Mouse (Mus musculus): Measurements from ENCODE around the gene Sez6l2. TPM values are rescaled to one million over a fixed set of nuclear protein-coding genes. Genes with fewer than 3 reads are reported as not detected.

Sez6l2 gene
- polyA plus RNA-seq, 1 experiment from 2014 or later: 0.46 TPM

- peaks cover 34% of the 10 kb centered on the region for H3K4me1 ChIP-seq
- ATAC-seq (ENCODE audit: insufficient number of reproducible peaks, low FRiP score, low TSS enrichment, low read depth): no peak
- H3K4me2 ChIP-seq: no peak overlapping the region
- 69% methylated on average over 2 of the region's 2 CpGs for WGBS
- H3K27ac ChIP-seq: no peak overlapping the region
- peaks cover 42% of the 10 kb centered on the region for H3K36me3 ChIP-seq
- H3K9me3 ChIP-seq: no peaks in the 10 kb centered on the region
- no peak overlapping the region for H3K4me3 ChIP-seq
- H3K27me3 ChIP-seq: no peaks in the 10 kb centered on the region
- no peak overlapping the region for H3K9ac ChIP-seq
These were observed 61.4 kb downstream of the Sez6l2 start for GRCm38 (mm10) chr7:127011717-127012116.

GRCm38 (mm10) chr7:127012374-127012773 lies 62.0 kb downstream of the Sez6l2 start:
- Histone ChIP-seq H3K9ac (no peak overlapping the region), H3K36me3 (peaks cover 42% of the 10 kb centered on the region), H3K4me3 (no peak overlapping the region), H3K9me3 (no peaks in the 10 kb centered on the region), H3K27ac (no peak overlapping the region), H3K4me2 (no peak overlapping the region), H3K27me3 (no peaks in the 10 kb centered on the region), H3K4me1 (peaks cover 34% of the 10 kb centered on the region)
- ATAC-seq (ENCODE audit: insufficient number of reproducible peaks, low FRiP score, low TSS enrichment, low read depth): no peak
- WGBS: 89% methylated on average over 6 of the region's 6 CpGs

DNA sequence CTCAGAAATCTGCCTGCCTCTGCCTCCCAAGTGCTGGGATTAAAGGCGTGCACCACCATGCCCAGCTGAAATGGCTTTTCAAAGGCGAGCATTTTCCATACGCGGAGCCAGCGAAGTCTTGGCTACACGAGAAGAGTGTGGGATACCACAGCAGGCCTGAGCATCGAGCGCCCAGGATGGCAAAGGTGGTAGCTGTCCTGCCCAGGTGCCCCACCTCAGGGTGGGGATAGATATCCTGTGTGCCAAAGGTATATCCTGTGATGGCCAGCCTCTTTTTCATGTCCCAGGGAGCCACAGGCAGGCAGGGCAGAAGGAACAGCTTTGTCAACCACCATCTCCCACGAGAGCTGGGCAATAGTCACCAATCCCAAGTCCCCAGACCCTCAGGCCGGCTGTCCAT lies 62.5 kb downstream of the Sez6l2 start:
- Histone ChIP-seq H3K9ac (no peak overlapping the region), H3K4me1 (peaks cover 38% of the 10 kb centered on the region), H3K4me2 (no peak overlapping the region), H3K36me3 (peaks cover 42% of the 10 kb centered on the region), H3K27ac (no peak overlapping the region), H3K27me3 (no peaks in the 10 kb centered on the region), H3K9me3 (no peaks in the 10 kb centered on the region), H3K4me3 (no peak overlapping the region)
- WGBS: 93% methylated on average over 10 of the region's 10 CpGs
- ATAC-seq (ENCODE audit: insufficient number of reproducible peaks, low FRiP score, low TSS enrichment, low read depth): no peak

DNA sequence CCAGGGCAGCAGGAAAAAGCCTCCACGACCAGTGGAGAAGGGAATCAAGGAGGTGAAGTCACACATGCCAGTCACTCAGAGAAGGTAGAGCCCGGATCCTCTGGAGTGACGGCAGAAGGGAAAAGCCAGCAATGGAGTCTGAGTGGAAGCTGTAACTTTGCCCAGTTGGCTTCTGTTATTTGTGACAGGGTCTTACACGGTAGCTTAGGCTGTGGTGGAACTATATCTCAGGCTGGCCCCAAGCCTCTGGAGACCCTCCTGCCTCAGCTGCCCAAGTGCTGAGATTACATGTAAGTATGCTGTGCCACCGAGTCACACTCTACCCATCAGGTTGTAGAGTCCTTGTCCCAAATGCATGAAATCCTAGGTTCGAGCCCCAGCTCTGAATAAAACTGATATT lies 63.0 kb downstream of the Sez6l2 start:
- 95% methylated on average over 6 of the region's 6 CpGs for WGBS
- H3K36me3 ChIP-seq: peaks cover 42% of the 10 kb centered on the region
- ATAC-seq (ENCODE audit: insufficient number of reproducible peaks, low FRiP score, low TSS enrichment, low read depth): no peak

GRCm38 (mm10) chr7:127014320-127014719 lies 64.0 kb downstream of the Sez6l2 start, which contains the start of gene Mvp:
Mvp (minus strand) TSS chr7:127014621.
- peak within 1 kb of the TSS; percentile 32 for H3K4me2 ChIP-seq
- H3K27me3 ChIP-seq: no peaks in the 10 kb centered on the region
- H3K36me3 ChIP-seq: peaks cover 42% of the 10 kb centered on the region
- H3K4me3 ChIP-seq: peak within 1 kb of the TSS; percentile 70
- ATAC-seq (ENCODE audit: insufficient number of reproducible peaks, low FRiP score, low TSS enrichment, low read depth): no peak
- 0 out of 2 replicates have a peak within 1 kb of the TSS, but pooled peaks have one; percentile 8 for H3K27ac ChIP-seq
- WGBS: 39% methylated on average over 11 of the region's 11 CpGs
- no peaks in the 10 kb centered on the region for H3K9me3 ChIP-seq
- 0 out of 2 replicates have a peak within 1 kb of the TSS, but pooled peaks have one; percentile 76 for H3K9ac ChIP-seq
- H3K4me1 ChIP-seq: peaks cover 44% of the 10 kb centered on the region

More for the DNA sequence above, 63.0 kb downstream of the Sez6l2 start:
- Histone ChIP-seq H3K9me3 (no peaks in the 10 kb centered on the region), H3K4me1 (peaks cover 42% of the 10 kb centered on the region), H3K27ac (no peak overlapping the region), H3K4me3 (no peak overlapping the region), H3K4me2 (no peak overlapping the region), H3K9ac (no peak overlapping the region), H3K27me3 (no peaks in the 10 kb centered on the region)

- WGBS: 88% methylated on average over 12 of the region's 12 CpGs
- H3K9me3 ChIP-seq: no peaks in the 10 kb centered on the region
- H3K4me1 ChIP-seq: peaks cover 50% of the 10 kb centered on the region
- ATAC-seq (ENCODE audit: insufficient number of reproducible peaks, low FRiP score, low TSS enrichment, low read depth): no peak
- no peak overlapping the region for H3K4me2 ChIP-seq
- H3K36me3 ChIP-seq: peaks cover 42% of the 10 kb centered on the region
- H3K27ac ChIP-seq: no peak overlapping the region
- H3K27me3 ChIP-seq: no peaks in the 10 kb centered on the region
- no peak overlapping the region for H3K4me3 ChIP-seq
- no peak overlapping the region for H3K9ac ChIP-seq
These were observed 64.6 kb downstream of the Sez6l2 start for GRCm38 (mm10) chr7:127014993-127015392.

DNA sequence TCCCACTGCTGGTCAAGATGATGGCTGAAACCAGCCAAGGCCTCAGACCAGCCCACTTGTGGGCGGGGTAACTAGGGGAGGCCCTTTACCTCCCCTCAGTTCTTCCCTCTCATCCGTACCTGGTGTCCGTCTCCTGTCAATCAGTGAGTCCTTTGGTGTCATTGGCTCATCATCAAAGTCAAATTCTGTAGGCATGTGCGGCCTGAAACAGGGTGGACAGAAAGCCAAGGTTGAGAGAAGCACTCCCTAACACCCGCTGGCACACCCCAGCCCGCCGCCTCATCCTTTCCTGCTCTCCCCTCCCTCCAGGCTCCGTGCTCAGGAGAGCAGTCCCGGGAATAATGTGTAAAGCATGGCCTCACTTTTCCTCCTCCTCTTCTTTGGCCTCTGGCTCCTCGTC lies 65.7 kb downstream of the Sez6l2 start:
- H3K9ac ChIP-seq: peak overlapping the region; percentile 76
- peak overlapping the region; percentile 70 for H3K4me3 ChIP-seq
- H3K4me2 ChIP-seq: peak overlapping the region; percentile 86
- H3K9me3 ChIP-seq: no peaks in the 10 kb centered on the region
- under 1% methylated on average over 10 of the region's 10 CpGs for WGBS
- H3K27me3 ChIP-seq: no peaks in the 10 kb centered on the region
- peaks cover 38% of the 10 kb centered on the region for H3K36me3 ChIP-seq
- no peak for ATAC-seq (ENCODE audit: insufficient number of reproducible peaks, low FRiP score, low TSS enrichment, low read depth)
- H3K27ac ChIP-seq: peak overlapping the region; percentile 97
- H3K4me1 ChIP-seq: peaks cover 61% of the 10 kb centered on the region

- peak within 1 kb of the TSS; percentile 70 for H3K4me3 ChIP-seq
- peak within 1 kb of the TSS; percentile 97 for H3K27ac ChIP-seq
- no peaks in the 10 kb centered on the region for H3K27me3 ChIP-seq
- peak within 1 kb of the TSS; percentile 76 for H3K9ac ChIP-seq
- peaks cover 63% of the 10 kb centered on the region for H3K4me1 ChIP-seq
- ATAC-seq (ENCODE audit: insufficient number of reproducible peaks, low FRiP score, low TSS enrichment, low read depth): no peak
- peaks cover 36% of the 10 kb centered on the region for H3K36me3 ChIP-seq
- peak within 1 kb of the TSS; percentile 86 for H3K4me2 ChIP-seq
- no peaks in the 10 kb centered on the region for H3K9me3 ChIP-seq
These were observed 65.9 kb downstream of the Sez6l2 start, which contains the start of gene Pagr1b for GRCm38 (mm10) chr7:127016481-127016485. Pagr1b (minus strand) TSS chr7:127016484.

GRCm38 (mm10) chr7:127016486-127016938 lies 66.1 kb downstream of the Sez6l2 start:
- Histone ChIP-seq H3K4me3 (peak overlapping the region; percentile 70), H3K9ac (peak overlapping the region; percentile 76), H3K27ac (peak overlapping the region; percentile 97), H3K36me3 (peaks cover 34% of the 10 kb centered on the region), H3K9me3 (no peaks in the 10 kb centered on the region), H3K4me2 (peak overlapping the region; percentile 86), H3K27me3 (no peaks in the 10 kb centered on the region), H3K4me1 (peaks cover 65% of the 10 kb centered on the region)
- WGBS: 1% methylated on average over 22 of the region's 22 CpGs
- ATAC-seq (ENCODE audit: insufficient number of reproducible peaks, low FRiP score, low TSS enrichment, low read depth): peak; percentile 21

- Histone ChIP-seq H3K27me3 (no peaks in the 10 kb centered on the region), H3K9me3 (no peaks in the 10 kb centered on the region), H3K4me1 (peaks cover 71% of the 10 kb centered on the region), H3K4me3 (peak within 1 kb of the TSS; percentile 70), H3K9ac (peak within 1 kb of the TSS; percentile 76), H3K36me3 (peaks cover 34% of the 10 kb centered on the region), H3K4me2 (peak within 1 kb of the TSS; percentile 86), H3K27ac (peak within 1 kb of the TSS; percentile 97)
- WGBS: 2% methylated on average over 39 of the region's 39 CpGs
- ATAC-seq (ENCODE audit: insufficient number of reproducible peaks, low FRiP score, low TSS enrichment, low read depth): peak; percentile 85
These were observed 66.9 kb downstream of the Sez6l2 start, which contains the start of gene Pagr1a for GRCm38 (mm10) chr7:127016971-127017949. Pagr1a (minus strand) TSS chr7:127017352.

- 51% methylated on average over 6 of the region's 6 CpGs for WGBS
- H3K9ac ChIP-seq: peak overlapping the region; percentile 20; the same call in 1 of the 2 replicates
- H3K9me3 ChIP-seq: no peaks in the 10 kb centered on the region
- H3K4me1 ChIP-seq: peaks cover 78% of the 10 kb centered on the region
- H3K27ac ChIP-seq: peak overlapping the region; percentile 97
- H3K27me3 ChIP-seq: no peaks in the 10 kb centered on the region
- H3K4me3 ChIP-seq: peak overlapping the region; percentile 70
- H3K4me2 ChIP-seq: peak overlapping the region; percentile 85
- no peak for ATAC-seq (ENCODE audit: insufficient number of reproducible peaks, low FRiP score, low TSS enrichment, low read depth)
- H3K36me3 ChIP-seq: peaks cover 34% of the 10 kb centered on the region
These were observed 67.6 kb downstream of the Sez6l2 start for GRCm38 (mm10) chr7:127017950-127018345.
